Mouse (Mus musculus): ENCODE data around the gene Klra3. TPM values are rescaled to one million over a fixed set of nuclear protein-coding genes. Genes with fewer than 3 reads are reported as not detected.

Klra3 gene
- 1.5 TPM for polyA plus RNA-seq (2014; fragmentation: Illumina TruSeq; extraction: RNeasy Lipid Tissue Mini Kit (QIAGEN cat#74804); ENCODE audit: insufficient read depth, low read depth, low replicate concordance)

GRCm38 (mm10) chr6:130337411-130337810 is at the start of gene Klra3:
Gene Klra3 (minus strand): TSS chr6:130337574.

GRCm38 (mm10) chr6:130386750-130387149 is 49.4 kb upstream of the Klra3 start, which contains the start of gene Klra1:
Gene Klra1 (minus strand): TSS chr6:130386874.

GRCm38 (mm10) chr6:130281828-130282227 is 55.5 kb downstream of the Klra3 start, which contains the start of gene Klra10:
Gene Klra10 (minus strand): TSS chr6:130281928.

Other genes starting within 250 kb of the Klra3 start
- gene Klra8, start 207.7 kb downstream of the Klra3 start, polyA plus RNA-seq (2014; fragmentation: Illumina TruSeq; extraction: RNeasy Lipid Tissue Mini Kit (QIAGEN cat#74804); ENCODE audit: insufficient read depth, low read depth, low replicate concordance): 6.9 TPM
- gene Klra9, start 144.5 kb downstream of the Klra3 start, polyA plus RNA-seq (2014; fragmentation: Illumina TruSeq; extraction: RNeasy Lipid Tissue Mini Kit (QIAGEN cat#74804); ENCODE audit: insufficient read depth, low read depth, low replicate concordance): 4.4 TPM
- gene Klra7, start 104.3 kb downstream of the Klra3 start, polyA plus RNA-seq (2014; fragmentation: Illumina TruSeq; extraction: RNeasy Lipid Tissue Mini Kit (QIAGEN cat#74804); ENCODE audit: insufficient read depth, low read depth, low replicate concordance): 2.9 TPM
- gene Klra10, start 55.6 kb downstream of the Klra3 start, polyA plus RNA-seq (2014; fragmentation: Illumina TruSeq; extraction: RNeasy Lipid Tissue Mini Kit (QIAGEN cat#74804); ENCODE audit: insufficient read depth, low read depth, low replicate concordance): not detected
- 0.41 TPM for gene Klra1, start 49.3 kb upstream of the Klra3 start, polyA plus RNA-seq (2014; fragmentation: Illumina TruSeq; extraction: RNeasy Lipid Tissue Mini Kit (QIAGEN cat#74804); ENCODE audit: insufficient read depth, low read depth, low replicate concordance)